Mouse (Mus musculus): Measurements from ENCODE around the gene Cd48. TPM values are rescaled to one million over a fixed set of nuclear protein-coding genes. Genes with fewer than 3 reads are reported as not detected.

Gene Cd48
- 1.4 TPM in 2 replicates for polyA plus RNA-seq (2015; fragmentation: Nextera tagmentation; extraction: Ambion mirVana)

GRCm38 (mm10) chr1:171681531-171682299 is at the start of gene Cd48:
Gene Cd48 (plus strand): TSS chr1:171682009.
- H3K4me2 ChIP-seq, result no peak within 1 kb of the TSS
- H3K27me3 ChIP-seq (replicated peaks), result no peaks in the 10 kb centered on the region
- no peaks in the 10 kb centered on the region for H3K9me3 ChIP-seq
- no peaks in the 10 kb centered on the region for H3K36me3 ChIP-seq
- no peak within 1 kb of the TSS for H3K27ac ChIP-seq (replicated peaks)
- no peak within 1 kb of the TSS for H3K4me3 ChIP-seq
- H3K9ac ChIP-seq, result no peak within 1 kb of the TSS
- 77% methylated on average over 14 of the region's 14 CpGs for WGBS
- ATAC-seq (ENCODE audit: extremely low read depth, insufficient number of reproducible peaks, low FRiP score, low TSS enrichment), result no peak
- H3K4me1 ChIP-seq, result no peaks in the 10 kb centered on the region

DNA sequence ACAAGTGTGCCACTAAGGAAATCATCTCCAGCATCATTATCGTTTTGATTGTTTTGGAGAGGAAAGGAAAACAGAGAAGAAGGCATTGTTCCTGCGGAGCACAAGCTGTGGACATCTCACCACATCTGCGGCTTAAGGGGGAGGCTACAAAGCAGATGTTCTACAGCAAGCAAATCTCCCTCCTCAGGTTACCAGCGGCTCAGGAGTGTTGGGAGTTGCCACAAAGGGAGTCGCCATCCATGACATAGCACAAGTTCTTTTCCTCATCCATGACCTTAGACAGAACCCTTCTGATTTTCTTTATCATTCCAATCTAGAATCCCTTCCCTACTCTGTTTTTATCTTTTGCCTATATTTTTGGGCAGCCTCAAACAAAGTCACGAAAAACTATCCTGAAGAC is 46.1 kb upstream of the Cd48 start:
- no peak for ATAC-seq (ENCODE audit: extremely low read depth, insufficient number of reproducible peaks, low FRiP score, low TSS enrichment)
- Histone ChIP-seq H3K27me3 (replicated peaks) (no peaks in the 10 kb centered on the region), H3K4me3 (no peak overlapping the region), H3K9me3 (no peaks in the 10 kb centered on the region), H3K4me2 (no peak overlapping the region), H3K36me3 (no peaks in the 10 kb centered on the region), H3K4me1 (peaks cover 9% of the 10 kb centered on the region), H3K27ac (replicated peaks) (no peak overlapping the region), H3K9ac (no peak overlapping the region)
- WGBS, result 30% methylated on average over 6 of the region's 6 CpGs

DNA sequence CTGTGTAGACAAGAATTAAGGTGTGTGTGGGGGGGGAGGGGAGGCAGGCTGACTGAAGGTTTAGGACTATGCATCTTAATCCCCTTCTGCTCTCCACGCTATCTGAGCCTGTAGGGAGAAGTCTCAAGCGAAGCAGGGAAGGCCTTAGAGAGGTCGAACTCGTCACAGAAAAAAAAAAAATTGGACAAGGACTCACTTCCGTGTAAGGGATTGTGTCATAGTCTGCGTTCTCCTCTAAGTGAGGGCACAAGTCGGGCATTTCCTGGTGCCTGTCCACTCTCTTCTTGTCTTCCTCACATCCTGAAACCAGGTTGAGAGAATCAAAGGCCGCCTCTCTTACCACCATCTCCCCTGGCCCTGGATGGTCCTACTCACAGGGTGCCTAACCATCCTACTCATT is 44.7 kb upstream of the Cd48 start:
- WGBS, result 62% methylated on average over 8 of the region's 8 CpGs

DNA sequence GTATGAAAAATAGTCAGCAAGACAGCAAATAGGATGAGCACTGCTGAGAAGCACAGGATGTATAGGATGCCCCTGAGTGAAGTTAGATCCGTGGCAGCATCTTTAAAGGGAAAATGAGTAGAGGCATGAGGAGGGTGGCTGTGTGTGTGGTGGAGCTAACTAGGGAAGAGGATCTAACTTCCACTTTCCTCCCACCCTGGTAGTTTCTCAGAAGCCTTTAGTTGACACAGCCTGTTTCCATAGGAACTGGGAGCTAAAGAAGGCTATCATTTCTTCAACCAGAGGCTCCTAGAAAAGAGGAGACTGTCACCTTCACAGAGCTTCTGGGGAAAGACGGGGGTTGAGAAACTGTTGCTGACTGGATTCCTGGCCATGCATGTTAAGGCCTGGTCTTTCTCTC is 43.1 kb upstream of the Cd48 start:
- Histone ChIP-seq H3K27me3 (replicated peaks) (no peaks in the 10 kb centered on the region), H3K9me3 (no peaks in the 10 kb centered on the region), H3K9ac (no peak overlapping the region), H3K36me3 (no peaks in the 10 kb centered on the region), H3K27ac (replicated peaks) (no peak overlapping the region), H3K4me1 (no peaks in the 10 kb centered on the region), H3K4me2 (no peak overlapping the region), H3K4me3 (no peak overlapping the region)
- WGBS, result 56% methylated on average over 2 of the region's 2 CpGs
- no peak for ATAC-seq (ENCODE audit: extremely low read depth, insufficient number of reproducible peaks, low FRiP score, low TSS enrichment)

More for the DNA sequence above, 44.7 kb upstream of the Cd48 start:
- Histone ChIP-seq H3K9ac (no peak overlapping the region), H3K27ac (replicated peaks) (no peak overlapping the region), H3K9me3 (no peaks in the 10 kb centered on the region), H3K4me3 (no peak overlapping the region), H3K4me1 (no peaks in the 10 kb centered on the region), H3K4me2 (no peak overlapping the region), H3K27me3 (replicated peaks) (no peaks in the 10 kb centered on the region), H3K36me3 (no peaks in the 10 kb centered on the region)
- ATAC-seq (ENCODE audit: extremely low read depth, insufficient number of reproducible peaks, low FRiP score, low TSS enrichment), result no peak

DNA sequence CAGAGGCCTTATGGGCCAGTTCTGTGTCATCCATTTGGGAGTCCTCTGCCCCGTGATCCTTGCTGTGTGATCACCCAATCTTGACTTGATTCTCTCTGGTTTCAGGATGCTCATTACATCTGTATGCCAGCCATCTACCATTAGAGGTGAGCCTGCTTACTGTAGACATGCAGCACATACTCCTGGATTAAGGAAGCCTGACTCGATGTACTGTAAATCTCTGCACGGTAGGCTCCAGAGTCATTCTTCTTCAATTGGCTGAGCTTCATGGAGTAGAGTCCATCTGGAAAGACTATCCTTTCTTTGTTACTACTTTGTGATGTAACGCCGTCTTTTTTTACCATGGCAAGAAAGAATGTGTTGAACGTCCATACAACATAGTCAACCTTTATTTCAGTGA is 41.0 kb upstream of the Cd48 start:
- no peak overlapping the region for H3K4me3 ChIP-seq
- H3K36me3 ChIP-seq, result no peaks in the 10 kb centered on the region
- H3K9me3 ChIP-seq, result no peaks in the 10 kb centered on the region
- H3K9ac ChIP-seq, result no peak overlapping the region
- H3K4me2 ChIP-seq, result no peak overlapping the region
- H3K27me3 ChIP-seq (replicated peaks), result no peaks in the 10 kb centered on the region
- H3K27ac ChIP-seq (replicated peaks), result no peak overlapping the region
- H3K4me1 ChIP-seq, result no peaks in the 10 kb centered on the region
- no peak for ATAC-seq (ENCODE audit: extremely low read depth, insufficient number of reproducible peaks, low FRiP score, low TSS enrichment)
- WGBS, result 85% methylated on average over 6 of the region's 6 CpGs

GRCm38 (mm10) chr1:171643612-171644011 is 38.2 kb upstream of the Cd48 start:
- H3K36me3 ChIP-seq, result no peaks in the 10 kb centered on the region
- no peak overlapping the region for H3K4me3 ChIP-seq
- H3K9me3 ChIP-seq, result no peaks in the 10 kb centered on the region
- no peaks in the 10 kb centered on the region for H3K4me1 ChIP-seq
- H3K27me3 ChIP-seq (replicated peaks), result no peaks in the 10 kb centered on the region
- no peak overlapping the region for H3K9ac ChIP-seq
- H3K27ac ChIP-seq (replicated peaks), result no peak overlapping the region
- WGBS, result 47% methylated on average over 7 of the region's 7 CpGs
- no peak for ATAC-seq (ENCODE audit: extremely low read depth, insufficient number of reproducible peaks, low FRiP score, low TSS enrichment)
- H3K4me2 ChIP-seq, result no peak overlapping the region

DNA sequence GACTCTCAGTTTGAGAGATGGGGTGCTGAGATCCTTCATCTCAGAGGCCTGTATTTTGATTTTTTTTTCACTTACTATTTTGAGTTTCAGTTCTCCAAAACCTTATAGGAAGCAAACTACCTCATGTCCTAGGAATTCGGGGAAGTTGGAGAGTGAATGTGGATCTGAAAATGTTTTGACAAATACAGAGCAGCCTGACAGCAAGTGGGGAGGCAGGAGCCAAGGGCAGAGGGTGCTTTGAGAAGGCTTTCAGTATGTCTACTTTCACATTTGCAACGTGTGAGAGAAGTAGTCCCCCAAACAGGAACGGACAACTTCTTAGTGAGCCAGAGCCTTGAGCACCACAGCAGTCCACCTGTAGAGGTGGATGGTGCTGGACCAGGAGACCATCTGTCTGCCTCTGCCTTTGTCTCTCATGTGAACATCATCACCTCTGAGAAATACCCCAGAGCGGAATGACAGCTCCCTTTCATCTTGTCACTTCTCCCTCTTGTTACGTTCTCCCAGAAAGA is 35.3 kb upstream of the Cd48 start:
- no peak for ATAC-seq (ENCODE audit: extremely low read depth, insufficient number of reproducible peaks, low FRiP score, low TSS enrichment)
- 50% methylated on average over 5 of the region's 5 CpGs for WGBS
- Histone ChIP-seq H3K27ac (replicated peaks) (no peak overlapping the region), H3K4me3 (no peak overlapping the region), H3K27me3 (replicated peaks) (no peaks in the 10 kb centered on the region), H3K4me2 (no peak overlapping the region), H3K9ac (no peak overlapping the region), H3K4me1 (no peaks in the 10 kb centered on the region), H3K36me3 (no peaks in the 10 kb centered on the region), H3K9me3 (no peaks in the 10 kb centered on the region)

GRCm38 (mm10) chr1:171647716-171648115 is 34.1 kb upstream of the Cd48 start:
- no peaks in the 10 kb centered on the region for H3K4me1 ChIP-seq
- no peaks in the 10 kb centered on the region for H3K27me3 ChIP-seq (replicated peaks)
- H3K9me3 ChIP-seq, result no peaks in the 10 kb centered on the region
- H3K27ac ChIP-seq (replicated peaks), result no peak overlapping the region
- ATAC-seq (ENCODE audit: extremely low read depth, insufficient number of reproducible peaks, low FRiP score, low TSS enrichment), result no peak
- H3K4me2 ChIP-seq, result no peak overlapping the region
- 75% methylated on average over 5 of the region's 5 CpGs for WGBS
- H3K4me3 ChIP-seq, result no peak overlapping the region
- no peak overlapping the region for H3K9ac ChIP-seq
- no peaks in the 10 kb centered on the region for H3K36me3 ChIP-seq

DNA sequence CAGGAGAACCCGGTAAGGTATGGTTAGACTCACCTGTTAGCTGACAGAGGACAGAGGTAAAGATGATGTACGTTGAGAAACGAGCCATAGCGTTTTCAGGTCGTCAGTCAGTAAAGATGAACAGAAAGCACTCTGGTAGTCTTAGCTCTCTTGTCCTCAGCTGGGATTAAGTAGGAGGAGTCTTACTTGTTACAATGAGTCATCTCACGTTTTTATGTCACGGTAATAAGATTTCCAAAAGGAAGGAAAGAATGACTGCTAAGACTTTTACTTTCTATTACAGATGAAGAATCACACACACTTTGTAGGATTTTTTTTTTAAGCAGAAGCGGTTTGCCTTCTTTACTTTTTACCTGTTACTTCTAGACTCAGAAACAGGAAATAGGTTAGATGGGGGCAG is 33.0 kb upstream of the Cd48 start:
- H3K4me2 ChIP-seq, result no peak overlapping the region
- H3K27ac ChIP-seq (replicated peaks), result no peak overlapping the region
- no peak overlapping the region for H3K9ac ChIP-seq
- 70% methylated on average over 8 of the region's 8 CpGs for WGBS
- no peaks in the 10 kb centered on the region for H3K36me3 ChIP-seq
- H3K4me3 ChIP-seq, result no peak overlapping the region
- no peaks in the 10 kb centered on the region for H3K4me1 ChIP-seq
- no peak for ATAC-seq (ENCODE audit: extremely low read depth, insufficient number of reproducible peaks, low FRiP score, low TSS enrichment)
- H3K9me3 ChIP-seq, result no peaks in the 10 kb centered on the region
- no peaks in the 10 kb centered on the region for H3K27me3 ChIP-seq (replicated peaks)

GRCm38 (mm10) chr1:171652734-171653133 is 29.1 kb upstream of the Cd48 start, which contains the start of gene Slamf7:
Gene Slamf7 (minus strand): TSS chr1:171653035.
- Histone ChIP-seq H3K9ac (no peak within 1 kb of the TSS), H3K4me2 (no peak within 1 kb of the TSS), H3K4me3 (no peak within 1 kb of the TSS), H3K4me1 (no peaks in the 10 kb centered on the region), H3K9me3 (no peaks in the 10 kb centered on the region), H3K36me3 (no peaks in the 10 kb centered on the region), H3K27ac (replicated peaks) (no peak within 1 kb of the TSS), H3K27me3 (replicated peaks) (no peaks in the 10 kb centered on the region)
- WGBS, result 82% methylated on average over 5 of the region's 5 CpGs
- no peak for ATAC-seq (ENCODE audit: extremely low read depth, insufficient number of reproducible peaks, low FRiP score, low TSS enrichment)

DNA sequence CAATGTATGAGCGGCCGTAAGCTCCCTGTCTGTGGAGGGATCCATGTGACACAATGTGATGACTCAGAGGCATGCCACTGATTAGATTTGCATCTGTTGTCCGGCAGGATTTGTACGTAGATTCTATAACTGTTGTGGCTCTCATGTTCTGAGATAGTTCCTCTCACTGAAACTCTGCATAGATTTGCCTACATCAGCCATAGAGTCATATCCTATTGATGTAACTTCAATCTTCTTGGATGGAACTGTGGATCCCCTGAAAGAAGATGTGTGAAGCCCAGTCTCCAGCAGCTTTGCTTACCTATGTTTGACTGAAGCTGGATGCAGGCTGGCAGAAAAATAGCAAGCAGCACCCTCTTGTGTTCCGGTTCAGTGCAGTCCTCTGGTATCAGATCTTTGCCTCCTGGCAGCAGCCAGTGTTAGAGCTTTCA is 23.2 kb upstream of the Cd48 start:
- no peak overlapping the region for H3K27ac ChIP-seq (replicated peaks)
- H3K4me1 ChIP-seq, result no peaks in the 10 kb centered on the region
- no peak overlapping the region for H3K4me3 ChIP-seq
- H3K36me3 ChIP-seq, result no peaks in the 10 kb centered on the region
- 46% methylated on average over 5 of the region's 5 CpGs for WGBS
- no peak overlapping the region for H3K4me2 ChIP-seq
- ATAC-seq (ENCODE audit: extremely low read depth, insufficient number of reproducible peaks, low FRiP score, low TSS enrichment), result no peak
- no peaks in the 10 kb centered on the region for H3K9me3 ChIP-seq
- H3K27me3 ChIP-seq (replicated peaks), result no peaks in the 10 kb centered on the region
- no peak overlapping the region for H3K9ac ChIP-seq

GRCm38 (mm10) chr1:171660423-171660822 is 21.4 kb upstream of the Cd48 start:
- H3K4me1 ChIP-seq, result no peaks in the 10 kb centered on the region
- no peaks in the 10 kb centered on the region for H3K9me3 ChIP-seq
- no peak overlapping the region for H3K4me3 ChIP-seq
- no peak overlapping the region for H3K4me2 ChIP-seq
- H3K36me3 ChIP-seq, result no peaks in the 10 kb centered on the region
- H3K27ac ChIP-seq (replicated peaks), result no peak overlapping the region
- H3K27me3 ChIP-seq (replicated peaks), result no peaks in the 10 kb centered on the region
- ATAC-seq (ENCODE audit: extremely low read depth, insufficient number of reproducible peaks, low FRiP score, low TSS enrichment), result no peak
- 72% methylated on average over 1 of the region's 1 CpGs for WGBS
- H3K9ac ChIP-seq, result no peak overlapping the region
